ENCODE assay signal across 10 mouse cellular contexts in the genomic region with DNA sequence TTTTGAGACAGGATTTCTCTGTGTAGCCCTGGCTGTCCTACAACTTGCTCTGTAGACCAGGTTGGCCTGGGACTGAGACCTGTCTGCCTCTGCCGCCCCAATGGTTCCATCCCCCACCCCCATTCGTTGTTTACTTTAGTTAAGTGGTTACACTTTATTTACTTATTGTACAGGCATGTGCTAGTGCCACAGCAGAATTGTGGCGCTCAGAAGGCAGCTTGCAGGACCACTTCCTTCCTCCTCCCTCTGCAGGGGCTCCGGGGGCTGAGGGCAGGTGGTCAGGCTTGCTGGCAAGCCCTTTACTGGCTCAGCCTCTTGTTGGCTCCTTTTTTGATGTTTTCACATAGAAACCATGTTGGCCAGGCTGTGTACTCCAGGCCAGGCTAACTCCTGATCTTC. TPM values are rescaled to one million over a fixed set of nuclear protein-coding genes. Genes with fewer than 3 reads are reported as not detected.
A peak's percentile ranks its signal among the peaks of the same experiment; 100 is the strongest.
DNase-seq lines count a peak whose midpoint lies in the region; ATAC-seq and TF ChIP-seq lines count a peak whose summit lies in the region.
"Had no signal": no experiment of that assay in that cellular context is flagged by ENCODE, and none has a peak within 500 bp of the region (broad histone marks: within the 10 kb centered on the region; RNA-seq: fewer than 3 reads in every experiment).

No protein-coding gene starts in this region.

- no peaks in the 10 kb centered on the region for H3K36me3 ChIP-seq in heart, embryonic 16.5 days (ENCODE audit: control insufficient read depth, insufficient read depth)
- H3K36me3 ChIP-seq in spleen, adult 2 months (ENCODE audit: control insufficient read depth, insufficient read depth, low read length) = peaks cover 16% of the 10 kb centered on the region
- H3K36me3 ChIP-seq in intestine, postnatal 0 days (ENCODE audit: control insufficient read depth, insufficient read depth) = no peaks in the 10 kb centered on the region
- H3K36me3 ChIP-seq: forebrain, embryonic 15.5 days; neural tube, embryonic 15.5 days had no signal

- no peaks in the 10 kb centered on the region for H3K9me3 ChIP-seq in heart, embryonic 16.5 days (replicated peaks; ENCODE audit: control insufficient read depth, low read length)
- H3K9me3 ChIP-seq in intestine, postnatal 0 days (ENCODE audit: control insufficient read depth) = no peaks in the 10 kb centered on the region
- H3K9me3 ChIP-seq: forebrain, embryonic 15.5 days; neural tube, embryonic 15.5 days had no signal

- DNase-seq in heart, adult 18-20 months = no peak
- DNase-seq in spleen, adult 2 months (ENCODE audit: low read depth in 1 of 2, low spot score in 2 of 2) = no peak
- no peak for DNase-seq in spleen, postnatal 14 days (ENCODE audit: low spot score in 2 of 2)
- DNase-seq in thymus, postnatal 36 days = peak; percentile 34 to 49
- no peak for DNase-seq in urinary bladder, adult 2 months (ENCODE audit: low spot score)
- DNase-seq in retina, embryonic 14.5 days (ENCODE audit: low spot score) = no peak

- H3K27ac ChIP-seq in heart, embryonic 16.5 days (ENCODE audit: low read length) = no peak overlapping the region
- peak overlapping the region; percentile 23; the same call in 1 of the 2 replicates for H3K27ac ChIP-seq in spleen, adult 2 months (ENCODE audit: insufficient read depth, low read length)
- no peak overlapping the region for H3K27ac ChIP-seq in intestine, postnatal 0 days (ENCODE audit: low read depth, low read length)
- H3K27ac ChIP-seq: forebrain, embryonic 15.5 days; neural tube, embryonic 15.5 days had no signal

- TF ChIP-seq CTCF in spleen, adult 2 months (IDR thresholded peaks at IDR 0.05; ENCODE audit: extremely low read depth, insufficient read depth, insufficient read length, insufficient replicate concordance) = no peak
- TF ChIP-seq CTCF in intestine, postnatal 0 days (IDR thresholded peaks at IDR 0.05; ENCODE audit: low read depth) = no peak

- peak overlapping the region; percentile 72 for H3K4me2 ChIP-seq in heart, embryonic 16.5 days (ENCODE audit: low read depth, low read length)
- H3K4me2 ChIP-seq in intestine, postnatal 0 days (replicated peaks; ENCODE audit: low read depth) = peak overlapping the region; percentile 81
- H3K4me2 ChIP-seq: forebrain, embryonic 15.5 days had no signal

- H3K4me3 ChIP-seq in heart, embryonic 16.5 days (ENCODE audit: low read length) = peak overlapping the region; percentile 51
- H3K4me3 ChIP-seq in spleen, adult 2 months (ENCODE audit: extremely low read depth, insufficient read depth, insufficient read length) = peak overlapping the region; percentile 66; the same call in 1 of the 2 replicates
- H3K4me3 ChIP-seq in intestine, postnatal 0 days (ENCODE audit: low read depth, low read length) = peak overlapping the region; percentile 17; the same call in 1 of the 2 replicates
- H3K4me3 ChIP-seq: forebrain, embryonic 15.5 days had no signal

- H3K4me1 ChIP-seq in heart, embryonic 16.5 days (ENCODE audit: control insufficient read depth, insufficient read depth, low read length) = peaks cover 13% of the 10 kb centered on the region
- peaks cover 12% of the 10 kb centered on the region; the same call in 1 of the 2 replicates for H3K4me1 ChIP-seq in spleen, adult 2 months (ENCODE audit: control insufficient read depth, insufficient read depth, insufficient read length)
- no peaks in the 10 kb centered on the region for H3K4me1 ChIP-seq in intestine, postnatal 0 days (replicated peaks; ENCODE audit: control insufficient read depth, insufficient read depth, low read length)

- H3K9ac ChIP-seq in heart, embryonic 16.5 days (ENCODE audit: low read length) = no peak overlapping the region
- no peak overlapping the region for H3K9ac ChIP-seq in intestine, postnatal 0 days (ENCODE audit: low read depth, low read length)
- H3K9ac ChIP-seq: forebrain, embryonic 15.5 days; neural tube, embryonic 15.5 days had no signal

- 36% methylated on average over 4 of the region's 4 CpGs for WGBS in heart, embryonic 16.5 days
- 4% methylated on average over 4 of the region's 4 CpGs for WGBS in spleen, adult 2 months
- 42% methylated on average over 4 of the region's 4 CpGs for WGBS in intestine, postnatal 0 days

- H3K27me3 ChIP-seq in heart, embryonic 16.5 days (ENCODE audit: control insufficient read depth, insufficient read depth, low read length) = peaks cover 21% of the 10 kb centered on the region
- H3K27me3 ChIP-seq in spleen, adult 2 months (ENCODE audit: control insufficient read depth, insufficient read depth, low read length) = no peaks in the 10 kb centered on the region
- H3K27me3 ChIP-seq in intestine, postnatal 0 days (replicated peaks; ENCODE audit: control insufficient read depth, insufficient read depth, low read length) = no peaks in the 10 kb centered on the region

- ATAC-seq in heart, embryonic 16.5 days (replicated peaks; ENCODE audit: extremely low read depth, insufficient read depth, low FRiP score) = no peak
- no peak for ATAC-seq in intestine, postnatal 0 days
- ATAC-seq: forebrain, embryonic 15.5 days had no signal

- no peak for TF ChIP-seq POLR2A in spleen, adult 2 months (IDR thresholded peaks at IDR 0.05; ENCODE audit: low read depth, low read length)

RNA-seq across cellular contexts. Expression of a gene that starts 1.4 kb away (rescaled TPM):
- 23.8 and 29.6 TPM in 2 replicates for polyA plus RNA-seq in heart, embryonic 16.5 days (2015; fragmentation: Nextera tagmentation; extraction: Ambion mirVana)
- total RNA-seq in heart, adult 18-20 months (2021) = 1 to 10 TPM; 8.7 to 9.1 TPM
- 59.7 and 67.4 TPM in 2 replicates for polyA plus RNA-seq in spleen, adult 2 months (2012; rRNA removed)
- 10.2 and 11.8 TPM in 2 replicates for polyA plus RNA-seq in intestine, postnatal 0 days (2015; fragmentation: Nextera tagmentation; extraction: Ambion mirVana)
- 27.4 and 28.7 TPM in 2 replicates for polyA plus RNA-seq in urinary bladder, adult 2 months (2012; rRNA removed)

RNA-seq across cellular contexts. Expression of a gene that starts 12.0 kb away (rescaled TPM):
- 2.0 and 3.0 TPM in 2 replicates for polyA plus RNA-seq in heart, embryonic 16.5 days (2015; fragmentation: Nextera tagmentation; extraction: Ambion mirVana)
- total RNA-seq in heart, adult 18-20 months (2021) = 1 to 10 TPM; 1.2 to 1.3 TPM
- 8.1 and 9.3 TPM in 2 replicates for polyA plus RNA-seq in spleen, adult 2 months (2012; rRNA removed)
- 0.12 and 0.20 TPM in 2 replicates for polyA plus RNA-seq in intestine, postnatal 0 days (2015; fragmentation: Nextera tagmentation; extraction: Ambion mirVana)
- polyA plus RNA-seq in urinary bladder, adult 2 months (2012; rRNA removed) = 1.1 and 1.5 TPM in 2 replicates
- polyA plus RNA-seq: neural tube, embryonic 15.5 days had no signal

RNA-seq across cellular contexts. Expression of a gene that starts 14.6 kb away (rescaled TPM):
- 170 and 173 TPM in 2 replicates for polyA plus RNA-seq in heart, embryonic 16.5 days (2015; fragmentation: Nextera tagmentation; extraction: Ambion mirVana)
- 100 to 1,000 TPM; 130 to 138 TPM for total RNA-seq in heart, adult 18-20 months (2021)
- polyA plus RNA-seq in spleen, adult 2 months (2012; rRNA removed) = 75.8 and 99.7 TPM in 2 replicates
- polyA plus RNA-seq in intestine, postnatal 0 days (2015; fragmentation: Nextera tagmentation; extraction: Ambion mirVana) = 107 and 113 TPM in 2 replicates
- 78.8 and 88.8 TPM in 2 replicates for polyA plus RNA-seq in urinary bladder, adult 2 months (2012; rRNA removed)

RNA-seq across cellular contexts. Expression of a gene that starts 14.7 kb away (rescaled TPM):
- polyA plus RNA-seq in heart, embryonic 16.5 days (2015; fragmentation: Nextera tagmentation; extraction: Ambion mirVana) = 0.08 TPM in 1 of 2 replicates, not detected in the other
- total RNA-seq in heart, adult 18-20 months (2021) = not detected
- polyA plus RNA-seq in spleen, adult 2 months (2012; rRNA removed) = 1.1 and 1.2 TPM in 2 replicates
- 0.08 and 0.12 TPM in 2 replicates for polyA plus RNA-seq in intestine, postnatal 0 days (2015; fragmentation: Nextera tagmentation; extraction: Ambion mirVana)
- polyA plus RNA-seq in urinary bladder, adult 2 months (2012; rRNA removed) = 1.2 TPM in 2 replicates

RNA-seq across cellular contexts. Expression of a gene that starts 40.6 kb away (rescaled TPM):
- 18.2 and 23.7 TPM in 2 replicates for polyA plus RNA-seq in heart, embryonic 16.5 days (2015; fragmentation: Nextera tagmentation; extraction: Ambion mirVana)
- 1 to 10 TPM; 1.4 to 2.0 TPM for total RNA-seq in heart, adult 18-20 months (2021)
- 3.4 and 3.9 TPM in 2 replicates for polyA plus RNA-seq in spleen, adult 2 months (2012; rRNA removed)
- polyA plus RNA-seq in intestine, postnatal 0 days (2015; fragmentation: Nextera tagmentation; extraction: Ambion mirVana) = 9.5 and 11.4 TPM in 2 replicates
- polyA plus RNA-seq in urinary bladder, adult 2 months (2012; rRNA removed) = 11.6 and 11.7 TPM in 2 replicates

Comparison
In these comparisons a context has a peak if more than half of its experiments do, and no peak if none do; other contexts are left out.
1. DNase-seq: peak in thymus, postnatal 36 days (2 of 2); none in heart, adult 18-20 months (0 of 2), spleen, adult 2 months (0 of 2), spleen, postnatal 14 days (0 of 2), urinary bladder, adult 2 months (single experiment) and retina, embryonic 14.5 days (single experiment).
2. Peak in every context shown above with its lines, with median percentiles within 50 percentile points of each other: H3K4me3 ChIP-seq.